Mouse (Mus musculus) mouse embryonic stem cell (cell line): ENCODE measurements around the gene Igfbp6.

ENCODE experiments used
- in situ Hi-C, 2 experiments: fragments of 300-500 bp; cut with MboI; formaldehyde crosslinking; loops; 1 replicate in 1 of 2; 3 replicates in 1 of 2; pipeline ENCODE4 v1.14.3; 2019 to 2020; ENCODE audit warnings: low sequenced_read_pairs in 2 of 2, low pct_unique_long_range_greater_than_20kb in 1 of 2, mixed read lengths in 1 of 2; ENCODE audit not compliant: unreplicated experiment in 1 of 2

The Igfbp6 gene

DNA sequence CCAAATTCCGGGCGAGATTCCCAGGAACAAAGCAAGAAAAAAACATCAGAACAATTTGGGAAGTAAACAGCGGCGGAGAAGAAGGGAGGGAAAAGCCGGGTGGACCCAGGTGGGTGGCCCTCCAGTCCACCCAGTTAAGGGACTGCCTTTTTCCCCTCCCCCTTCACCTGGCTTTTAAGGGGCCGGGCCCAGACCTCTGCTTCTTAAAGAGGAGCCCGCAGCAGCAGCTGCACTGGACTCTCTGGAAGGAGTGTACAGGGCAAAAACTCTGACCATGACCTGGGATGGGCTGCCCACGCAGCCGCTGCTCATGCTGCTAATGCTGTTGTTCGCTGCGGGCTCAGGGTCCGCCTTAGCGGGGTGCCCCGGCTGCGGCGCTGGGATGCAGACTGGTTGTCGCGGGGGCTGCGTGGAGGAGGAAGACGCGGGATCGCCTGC is at the start of gene Igfbp6:
Igfbp6 (plus strand) TSS at position 89 of the 438 bp plus-strand sequence.
- in situ Hi-C loops: no loop called here

DNA sequence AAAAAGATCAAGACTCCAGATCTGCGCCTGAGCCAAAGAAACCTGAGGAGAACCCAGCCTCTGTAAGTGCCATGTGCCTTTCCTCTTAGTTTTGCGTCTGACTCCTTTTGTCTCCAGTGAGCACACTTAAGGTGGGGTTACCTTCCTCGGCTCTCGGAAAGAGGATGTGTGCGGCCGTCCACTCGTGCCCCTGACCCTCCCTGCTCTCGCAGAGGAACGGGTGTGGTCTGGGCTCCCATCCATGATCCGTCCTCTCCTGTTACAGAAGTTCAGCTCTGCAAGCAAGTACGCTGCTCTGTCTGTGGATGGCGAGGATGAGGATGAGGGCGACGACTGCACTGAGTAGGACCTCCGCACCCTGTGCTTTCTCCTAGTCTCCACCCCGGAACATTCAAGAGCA is 49.2 kb upstream of the Igfbp6 start:
- in situ Hi-C loops: loop anchor here in 1 of 2 experiments (25.0 kb wide), 1 partner anchor 392 kb away; no protein-coding TSS in a partner anchor

DNA sequence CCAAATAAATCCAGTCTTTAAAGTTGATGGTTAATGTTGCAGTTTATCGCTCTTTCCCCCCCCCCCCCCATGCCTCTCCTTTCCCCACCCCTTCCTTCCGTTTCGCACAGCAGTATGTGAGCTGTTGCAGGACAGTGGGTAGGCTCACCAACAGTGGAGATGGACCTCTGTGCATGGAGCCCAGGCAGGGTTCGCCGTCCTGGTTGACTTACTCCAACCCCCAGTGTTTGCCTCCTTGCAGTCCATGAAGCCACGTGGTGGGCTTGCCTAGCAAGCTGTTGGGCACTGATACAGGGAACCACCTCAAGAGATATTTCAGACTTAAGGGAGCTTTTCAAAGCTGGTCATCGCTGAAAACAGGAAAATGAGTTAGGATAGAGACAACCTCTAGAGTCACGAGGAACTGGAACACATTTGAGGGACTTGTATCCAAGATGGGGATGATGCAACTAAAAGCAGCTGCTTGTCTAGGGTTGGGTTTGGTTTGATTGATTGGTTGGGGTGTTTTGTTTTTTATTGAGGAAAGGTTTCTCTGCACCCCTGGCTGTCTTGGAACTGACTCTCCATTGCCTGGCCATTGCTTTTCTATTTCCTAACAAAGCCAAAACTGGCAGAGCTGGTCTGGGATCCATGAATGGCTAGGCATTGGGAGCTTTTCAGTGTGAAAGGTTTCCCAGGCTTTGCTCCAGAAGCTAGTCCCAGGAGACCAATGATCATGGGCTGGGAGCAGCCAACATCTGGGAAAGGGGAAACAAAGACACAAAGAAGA is 46.8 kb upstream of the Igfbp6 start:
- in situ Hi-C loops: loop anchor here in 1 of 2 experiments (25.0 kb wide), 1 partner anchor 390 kb away; no protein-coding TSS in a partner anchor

DNA sequence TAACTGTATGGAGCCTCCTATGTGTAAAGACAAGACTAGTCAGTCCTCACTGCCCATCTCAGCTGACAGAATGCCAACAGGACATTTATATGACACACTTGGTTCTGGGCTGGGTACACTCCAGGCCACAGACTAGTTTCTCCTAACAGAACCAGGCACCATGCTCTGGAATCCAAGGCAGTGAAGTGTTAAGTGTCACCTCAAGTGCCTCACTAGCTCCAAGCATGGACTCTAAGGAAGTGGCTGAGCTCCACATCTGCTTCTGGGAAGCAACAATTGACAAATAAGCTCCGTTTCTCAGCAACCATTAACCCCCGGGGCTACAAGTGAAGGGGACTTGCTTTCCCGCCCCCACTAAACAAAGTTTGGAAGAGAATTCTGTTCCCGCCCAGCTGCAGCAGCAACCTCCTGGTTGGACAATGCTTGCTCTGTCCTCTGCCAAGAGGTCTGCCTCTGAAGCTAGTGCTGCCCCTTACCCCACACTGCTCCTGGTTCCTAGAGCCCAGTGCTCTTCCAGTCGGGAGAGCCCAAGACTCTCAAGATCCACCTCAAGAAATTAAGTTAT is 46.1 kb upstream of the Igfbp6 start:
- in situ Hi-C loops: loop anchor here in 1 of 2 experiments (25.0 kb wide), 1 partner anchor 389 kb away; no protein-coding TSS in a partner anchor

DNA sequence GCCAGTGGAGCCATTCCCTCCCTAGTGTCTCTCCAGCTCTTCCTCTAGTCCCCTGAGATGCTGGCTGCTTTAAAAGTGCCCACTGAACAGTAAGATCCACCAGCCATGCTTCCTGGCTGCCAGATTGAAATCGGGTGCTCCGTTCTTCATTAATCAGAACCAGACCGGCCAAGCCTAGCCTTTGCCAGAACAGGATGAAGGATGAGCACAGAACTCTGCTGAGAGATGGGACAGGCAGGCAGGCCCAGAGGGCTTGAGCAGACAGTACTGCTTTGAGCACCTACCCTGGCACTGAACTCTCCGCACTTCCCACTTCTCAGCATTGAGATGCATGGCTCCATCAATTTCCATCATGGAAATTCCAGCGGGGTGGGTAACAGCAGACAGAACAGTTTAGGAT is 44.9 kb upstream of the Igfbp6 start:
- in situ Hi-C loops: loop anchor here in 1 of 2 experiments (25.0 kb wide), 1 partner anchor 388 kb away; no protein-coding TSS in a partner anchor

DNA sequence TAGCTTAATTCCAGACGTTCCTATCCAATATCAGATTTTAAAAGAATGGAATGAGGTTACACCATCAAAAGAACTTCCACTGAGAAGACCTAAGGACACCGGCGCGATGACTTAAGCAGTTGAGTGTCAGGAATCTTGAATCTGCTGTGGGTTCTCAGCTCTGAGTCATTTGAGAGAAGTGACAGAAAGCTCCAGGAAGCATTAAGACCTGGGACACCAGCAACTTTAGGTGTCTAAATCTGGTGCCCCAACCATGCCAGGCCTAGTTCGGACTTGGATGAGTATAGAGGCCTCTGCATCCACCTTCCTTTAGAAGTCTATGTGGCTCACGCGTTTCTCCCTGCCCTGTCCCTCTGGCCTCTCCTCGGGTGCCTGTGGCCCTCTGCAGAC is 44.4 kb upstream of the Igfbp6 start:
- in situ Hi-C loops: loop anchor here in 1 of 2 experiments (25.0 kb wide), 1 partner anchor 388 kb away; no protein-coding TSS in a partner anchor

DNA sequence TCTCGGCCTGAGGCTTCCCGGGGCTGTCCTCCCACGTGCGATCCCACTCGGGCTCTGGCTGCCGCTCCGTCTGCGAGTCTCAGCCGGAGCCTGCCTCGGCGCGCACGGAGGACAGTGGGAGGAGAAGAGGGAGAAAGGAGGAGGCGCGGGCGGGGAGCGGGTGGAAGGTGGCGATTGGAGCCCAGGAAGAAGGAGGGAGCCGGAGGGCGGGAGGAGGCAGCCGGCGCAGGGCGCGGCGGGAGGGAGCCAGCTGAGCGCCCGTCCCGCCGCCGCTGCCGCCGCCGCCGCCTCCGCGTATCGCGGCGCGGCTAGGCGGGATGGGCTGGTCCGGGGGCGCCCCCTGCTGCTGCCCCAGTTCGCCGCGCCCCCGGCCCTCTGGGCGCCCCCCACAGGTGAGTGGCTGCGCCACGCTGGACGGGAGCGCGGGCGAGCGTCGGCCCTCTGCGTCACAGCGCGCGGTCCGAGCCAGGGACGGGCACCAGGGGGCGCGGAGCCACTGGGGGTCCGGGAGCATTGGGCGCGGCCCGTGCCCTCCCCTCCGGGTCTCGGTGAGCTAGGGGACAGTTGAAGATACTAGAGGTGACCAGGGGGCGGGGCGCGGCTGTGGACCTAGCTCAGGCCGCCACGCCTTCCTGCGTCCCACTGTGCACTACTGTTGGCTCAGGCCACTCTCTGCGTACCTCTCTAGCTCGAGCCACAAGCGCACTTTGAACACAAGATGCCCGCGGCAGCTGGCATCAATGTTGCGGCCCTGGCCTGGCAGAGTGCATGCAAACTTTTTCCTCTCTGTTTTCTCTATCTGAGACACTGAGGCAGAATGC is 43.8 kb upstream of the Igfbp6 start, which contains the start of gene Tns2:
Tns2 (plus strand) TSS at position 253 of the 821 bp plus-strand sequence.
- in situ Hi-C loops: no loop called here

DNA sequence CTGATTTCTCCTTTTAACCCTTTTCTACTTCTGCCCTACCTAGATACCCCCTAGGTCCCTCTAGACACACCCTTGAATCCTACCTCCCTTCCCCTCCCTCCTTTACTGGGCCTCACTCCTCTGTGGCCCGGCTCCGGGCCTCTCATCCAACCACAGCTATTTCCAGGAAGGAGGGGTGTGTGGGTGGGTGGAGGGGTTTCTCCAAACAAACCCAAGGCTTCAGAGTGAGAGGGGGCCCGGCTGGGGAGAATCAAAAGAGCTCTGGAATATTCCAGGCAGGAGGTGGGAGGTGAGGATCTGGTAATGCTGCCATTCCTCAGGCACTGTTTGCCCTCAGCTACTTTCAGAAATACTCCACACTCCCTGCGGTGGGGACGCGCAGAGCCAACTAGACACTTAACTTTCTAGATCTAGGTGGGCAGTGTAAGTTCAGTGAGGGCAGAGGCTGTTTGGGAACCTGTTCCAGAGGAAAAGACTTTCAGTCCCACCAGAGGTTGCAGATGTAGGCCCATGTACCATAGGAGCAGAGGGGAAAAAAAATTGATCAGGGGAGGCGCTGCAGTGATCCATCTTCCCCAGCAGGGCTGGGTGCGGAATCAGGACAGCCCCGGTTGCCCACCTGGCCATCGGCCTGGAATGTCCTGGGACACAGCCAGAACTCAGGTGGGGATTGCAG is 43.0 kb upstream of the Igfbp6 start:
- in situ Hi-C loops: no loop called here

DNA sequence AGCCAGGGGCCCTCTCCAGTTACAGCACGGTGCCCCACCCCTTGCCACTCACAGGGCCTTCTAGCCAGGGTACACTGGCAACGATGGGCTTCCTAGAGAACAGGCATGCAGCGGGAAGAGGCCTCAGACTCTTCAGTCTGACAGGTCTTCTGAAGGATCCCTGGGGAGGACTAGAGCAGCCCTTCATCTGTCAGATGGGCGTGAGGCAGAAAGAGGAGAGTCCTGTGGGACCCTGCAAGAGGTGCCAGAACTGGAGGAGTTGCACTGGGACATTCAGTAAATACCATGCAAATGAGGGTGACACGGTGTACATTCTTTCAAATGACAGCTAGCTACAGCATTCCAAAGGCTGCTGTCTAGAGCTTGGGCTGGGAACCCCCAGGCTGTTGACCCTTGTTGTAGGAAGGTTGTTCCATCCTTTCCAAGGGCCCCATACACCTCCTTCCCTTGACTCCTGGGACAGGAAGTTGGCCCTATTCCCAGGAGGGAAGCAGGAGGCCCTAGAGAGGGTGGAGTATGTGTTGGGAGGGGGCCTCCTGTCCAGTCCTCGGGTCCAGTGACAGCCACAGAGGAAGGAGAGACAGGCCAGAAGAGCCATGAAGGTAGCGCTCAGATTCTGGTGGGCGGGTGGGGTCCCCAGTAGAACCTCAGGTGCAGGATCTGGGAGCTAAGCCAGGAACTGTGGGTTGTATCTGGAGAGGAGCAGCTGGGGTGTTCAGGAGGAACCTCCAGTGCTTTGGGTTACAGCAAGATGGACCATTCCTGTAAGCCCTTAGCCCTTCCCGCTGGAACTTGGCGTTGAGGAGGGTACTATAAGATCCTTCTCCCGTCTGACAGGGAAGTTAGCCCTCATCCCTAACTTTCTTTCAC is 42.3 kb upstream of the Igfbp6 start:
- in situ Hi-C loops: no loop called here

DNA sequence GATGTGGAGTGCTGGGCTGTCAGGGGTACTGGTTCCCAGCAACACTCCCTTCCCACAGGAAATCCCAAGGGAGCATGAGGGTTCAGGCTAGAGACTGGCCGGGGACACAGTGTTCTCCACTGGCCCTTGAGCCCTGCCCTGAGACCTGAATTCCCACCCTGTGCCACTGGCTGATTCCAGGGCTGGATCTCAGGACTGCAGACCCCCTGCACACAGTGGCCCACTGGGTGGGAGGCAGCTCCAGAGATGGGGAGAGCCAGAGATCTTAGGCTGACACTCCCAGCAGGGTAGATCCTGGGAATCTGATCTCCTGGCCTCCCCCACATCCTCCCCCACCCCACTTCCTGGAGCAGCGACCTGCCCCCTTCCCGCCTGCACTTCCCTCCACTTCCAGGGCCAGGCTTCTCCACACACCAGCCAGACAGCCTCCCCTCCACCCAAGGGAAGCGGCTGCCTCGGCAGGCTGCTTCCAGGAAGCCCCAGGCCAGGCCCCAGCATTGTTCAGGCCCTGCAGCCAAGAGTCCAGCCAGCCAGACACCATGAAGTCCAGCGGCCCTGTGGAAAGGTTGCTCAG is 41.5 kb upstream of the Igfbp6 start:
- in situ Hi-C loops: no loop called here

DNA sequence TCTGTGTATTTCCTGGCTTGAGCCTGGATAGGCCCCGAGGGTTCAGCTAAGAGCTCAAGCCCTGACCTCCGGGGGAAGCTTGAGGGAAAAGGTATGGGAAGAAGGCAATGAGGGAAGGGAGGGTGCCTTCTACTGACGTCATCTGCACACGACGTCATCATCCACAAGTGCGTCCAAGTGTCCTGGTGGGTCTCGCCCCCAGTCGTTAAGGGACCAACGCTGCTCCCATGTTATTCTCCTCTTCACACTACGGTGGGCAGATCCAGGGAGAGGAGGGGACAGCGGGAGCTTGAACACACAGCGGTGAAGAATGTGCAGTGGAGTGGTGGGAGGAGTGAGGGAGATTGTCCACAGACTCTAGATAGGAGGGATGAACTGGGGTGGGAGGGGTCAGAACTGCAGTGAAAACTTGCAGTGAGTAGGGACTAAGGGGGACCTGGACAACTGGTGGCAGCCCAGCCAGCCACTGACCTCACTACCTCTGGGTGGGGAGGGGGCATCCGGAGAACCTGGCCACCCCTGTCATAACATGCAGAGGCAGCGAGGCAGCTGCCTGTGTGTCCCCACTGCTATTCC is 40.7 kb upstream of the Igfbp6 start:
- in situ Hi-C loops: no loop called here

DNA sequence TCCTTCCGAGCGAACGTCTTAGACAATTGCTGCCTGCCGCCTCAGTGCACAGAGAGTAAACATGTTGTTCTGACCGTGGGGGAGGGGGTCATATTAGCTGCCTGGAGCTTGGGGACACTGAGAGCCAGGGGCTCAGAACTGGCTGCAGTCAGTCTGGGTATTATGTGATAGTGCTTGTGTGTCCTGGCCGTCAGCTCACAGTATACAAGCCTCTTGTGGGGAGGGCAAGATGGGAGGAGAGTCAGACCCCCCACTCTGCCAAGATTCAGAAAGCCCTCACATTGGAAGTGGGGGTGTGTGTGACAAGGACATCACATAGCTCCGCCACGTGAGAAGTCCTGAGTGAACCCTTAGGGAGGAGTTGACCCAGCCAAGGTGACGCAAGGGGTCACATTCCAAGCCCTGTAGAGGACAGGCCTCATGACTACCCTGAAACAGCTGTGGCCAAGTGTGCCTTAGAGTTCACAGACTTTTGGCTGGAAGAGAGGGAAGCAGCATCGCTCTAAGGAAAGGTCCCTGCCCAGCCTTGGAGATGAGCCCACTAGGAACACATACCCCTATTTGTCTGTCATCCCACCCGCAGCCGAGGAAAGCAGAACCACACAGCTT is 40.1 kb upstream of the Igfbp6 start:
- in situ Hi-C loops: no loop called here

DNA sequence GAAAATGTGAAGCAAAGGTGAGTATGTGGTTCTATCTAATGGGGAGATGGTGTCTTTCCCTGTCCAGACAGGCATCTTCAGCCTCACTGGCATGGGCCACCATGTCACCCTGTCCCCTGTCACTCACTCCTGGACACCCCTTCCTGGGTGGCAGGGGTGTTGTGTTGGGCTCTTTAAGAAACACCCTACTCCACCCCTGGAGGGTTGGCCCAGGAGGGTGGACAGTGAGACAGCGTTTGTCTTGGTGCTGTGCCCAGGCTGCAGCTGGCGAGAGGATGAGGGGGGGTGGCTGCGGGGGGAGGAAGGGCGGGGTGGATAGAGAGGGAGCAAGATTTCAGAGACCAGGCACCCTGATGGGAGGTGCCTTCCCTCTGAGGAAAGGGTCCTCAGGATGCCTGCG is 38.8 kb upstream of the Igfbp6 start:
- in situ Hi-C loops: no loop called here

DNA sequence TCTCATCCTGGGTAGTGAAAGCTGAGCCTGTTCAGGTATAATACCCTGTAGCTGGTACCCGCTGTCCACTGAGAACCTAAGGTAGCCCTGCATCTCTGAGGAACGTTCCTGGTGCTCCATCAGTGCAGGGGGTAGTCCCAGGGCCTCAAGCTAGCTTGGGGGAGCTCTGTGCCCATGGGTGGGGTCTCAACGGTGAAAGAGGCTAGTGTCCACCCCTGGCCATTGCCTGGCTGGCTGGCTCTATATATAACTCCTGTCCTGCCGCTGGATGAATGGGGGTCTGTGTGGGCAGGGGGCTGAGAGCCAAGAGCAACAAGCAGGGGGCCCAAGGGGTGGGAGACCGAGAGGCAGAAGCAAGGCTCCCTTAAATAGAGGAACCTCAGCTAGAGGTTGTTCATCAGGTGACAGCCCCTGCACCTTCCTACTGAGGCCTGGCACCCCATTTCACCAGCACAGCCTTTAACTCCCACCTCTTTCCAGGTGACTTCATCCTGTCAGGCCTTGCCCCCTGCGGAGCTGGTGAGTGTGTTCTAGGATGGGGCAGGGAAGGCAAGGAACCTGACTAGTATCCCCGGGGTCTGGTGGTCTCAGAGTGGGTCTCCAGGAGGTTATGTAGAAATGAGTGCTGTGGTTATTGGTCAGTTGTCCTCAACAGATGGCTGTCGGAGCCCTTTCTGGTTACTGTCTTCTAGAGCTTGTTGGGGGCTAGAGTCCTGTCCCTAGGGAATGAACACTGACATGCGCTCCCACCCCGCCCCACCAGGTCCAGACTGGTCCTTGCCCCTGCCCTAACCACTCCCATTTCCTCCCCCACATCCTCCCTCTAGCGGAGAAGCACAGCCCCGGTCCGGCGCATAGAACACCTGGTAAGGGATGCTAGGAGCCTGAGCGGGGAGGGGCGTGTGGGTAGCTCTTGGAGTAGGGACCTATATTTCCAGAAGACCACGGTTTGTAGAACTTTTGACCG is 38.1 kb upstream of the Igfbp6 start:
- in situ Hi-C loops: no loop called here

DNA sequence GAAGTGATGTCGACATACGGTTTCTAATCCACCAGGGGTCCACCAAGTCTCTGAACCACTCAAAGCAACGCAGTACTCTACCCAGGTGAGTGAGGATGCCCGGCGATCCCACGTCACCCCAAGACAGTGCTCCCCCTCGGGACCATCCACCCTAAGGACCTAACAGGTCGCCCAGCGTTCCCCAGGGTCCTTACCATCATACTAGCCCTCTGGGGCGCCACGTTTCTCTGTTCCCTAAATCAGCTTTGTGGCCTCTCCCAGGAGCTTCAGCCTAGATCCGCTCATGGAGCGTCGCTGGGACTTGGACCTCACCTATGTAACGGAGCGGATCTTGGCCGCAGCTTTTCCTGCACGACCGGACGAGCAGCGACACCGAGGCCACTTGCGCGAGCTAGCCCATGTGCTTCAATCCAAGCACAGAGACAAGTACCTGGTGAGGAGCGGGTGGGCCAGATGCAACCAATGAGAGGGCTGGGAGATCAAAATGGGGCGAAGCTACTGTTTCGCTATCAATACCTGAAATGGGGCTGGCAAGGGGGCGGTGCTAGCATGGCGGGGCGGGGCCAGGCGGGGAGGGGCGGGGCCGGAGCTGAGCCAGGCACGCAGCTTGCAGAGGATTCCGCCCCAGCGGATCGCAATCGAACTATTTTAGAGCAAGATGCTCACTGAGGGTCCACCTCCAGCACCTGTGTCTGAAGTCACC is 37.3 kb upstream of the Igfbp6 start:
- in situ Hi-C loops: no loop called here
